Mouse (Mus musculus): Measurements from ENCODE around the gene Ttll12. TPM values are rescaled to one million over a fixed set of nuclear protein-coding genes. Genes with fewer than 3 reads are reported as not detected.

The Ttll12 gene
- polyA plus RNA-seq, 1 experiment from 2014 or later = 34.0 TPM

GRCm38 (mm10) chr15:83607115-83607802 lies 12.3 kb upstream of the Ttll12 start:
- 0 out of 2 replicates have a peak, but pooled peaks cover 6% of the 10 kb centered on the region for H3K4me1 ChIP-seq
- no peaks in the 10 kb centered on the region for H3K27me3 ChIP-seq
- WGBS = 38% methylated on average over 15 of the region's 15 CpGs
- H3K4me3 ChIP-seq = no peak overlapping the region
- H3K4me2 ChIP-seq = no peak overlapping the region
- H3K9me3 ChIP-seq = no peaks in the 10 kb centered on the region
- no peaks in the 10 kb centered on the region for H3K36me3 ChIP-seq
- H3K9ac ChIP-seq = no peak overlapping the region
- H3K27ac ChIP-seq = no peak overlapping the region
- 0 out of 2 replicates have a peak, but pooled peaks have one; percentile 13 for ATAC-seq (ENCODE audit: borderline replicate concordance, extremely low read depth, low FRiP score, low TSS enrichment)

- ATAC-seq (ENCODE audit: borderline replicate concordance, extremely low read depth, low FRiP score, low TSS enrichment) = no peak
These were observed 11.7 kb upstream of the Ttll12 start for GRCm38 (mm10) chr15:83606700-83607099.

DNA sequence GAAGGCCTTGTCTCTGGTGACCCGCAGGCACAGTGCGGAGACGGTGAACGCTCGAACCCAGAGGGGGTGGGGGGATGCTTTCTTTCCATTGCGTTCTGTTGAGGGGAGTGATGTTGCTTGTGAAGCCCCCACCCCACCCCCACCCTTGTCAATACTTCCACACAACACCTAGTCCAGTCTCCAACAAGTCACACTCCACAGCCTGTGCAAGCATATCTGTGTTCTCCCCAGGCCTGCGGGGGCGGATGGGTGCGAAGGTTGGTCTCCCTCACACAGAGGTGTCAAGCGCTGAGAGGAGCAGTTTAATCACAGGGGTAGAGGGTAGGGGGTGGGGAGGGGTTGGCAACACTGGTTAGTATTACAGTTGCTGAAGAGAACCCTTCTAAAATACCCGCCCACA lies 11.3 kb upstream of the Ttll12 start:
- Histone ChIP-seq H3K36me3 (no peaks in the 10 kb centered on the region), H3K27ac (no peak overlapping the region), H3K4me3 (no peak overlapping the region), H3K9ac (no peak overlapping the region), H3K9me3 (no peaks in the 10 kb centered on the region), H3K4me2 (no peak overlapping the region), H3K4me1 (0 out of 2 replicates have a peak, but pooled peaks cover 6% of the 10 kb centered on the region), H3K27me3 (no peaks in the 10 kb centered on the region)
- 74% methylated on average over 11 of the region's 11 CpGs for WGBS
- no peak for ATAC-seq (ENCODE audit: borderline replicate concordance, extremely low read depth, low FRiP score, low TSS enrichment)

More at GRCm38 (mm10) chr15:83606700-83607099, 11.7 kb upstream of the Ttll12 start:
- Histone ChIP-seq H3K27ac (no peak overlapping the region), H3K9ac (no peak overlapping the region), H3K27me3 (no peaks in the 10 kb centered on the region), H3K4me3 (no peak overlapping the region), H3K36me3 (no peaks in the 10 kb centered on the region), H3K4me2 (no peak overlapping the region), H3K4me1 (0 out of 2 replicates have a peak, but pooled peaks cover 6% of the 10 kb centered on the region), H3K9me3 (no peaks in the 10 kb centered on the region)
- 80% methylated on average over 8 of the region's 8 CpGs for WGBS

GRCm38 (mm10) chr15:83603426-83603825 lies 8.5 kb upstream of the Ttll12 start:
- no peak for ATAC-seq (ENCODE audit: borderline replicate concordance, extremely low read depth, low FRiP score, low TSS enrichment)
- H3K27ac ChIP-seq = no peak overlapping the region
- no peak overlapping the region for H3K4me2 ChIP-seq
- 93% methylated on average over 7 of the region's 7 CpGs for WGBS
- H3K9ac ChIP-seq = no peak overlapping the region
- no peak overlapping the region for H3K4me3 ChIP-seq
- no peaks in the 10 kb centered on the region for H3K27me3 ChIP-seq
- 0 out of 2 replicates have a peak, but pooled peaks cover 6% of the 10 kb centered on the region for H3K4me1 ChIP-seq
- H3K36me3 ChIP-seq = no peaks in the 10 kb centered on the region
- H3K9me3 ChIP-seq = no peaks in the 10 kb centered on the region

GRCm38 (mm10) chr15:83603046-83603396 lies 8.1 kb upstream of the Ttll12 start:
- H3K9ac ChIP-seq = no peak overlapping the region
- H3K9me3 ChIP-seq = no peaks in the 10 kb centered on the region
- no peaks in the 10 kb centered on the region for H3K36me3 ChIP-seq
- no peak overlapping the region for H3K4me3 ChIP-seq
- WGBS = 86% methylated on average over 1 of the region's 1 CpGs
- H3K27ac ChIP-seq = peak overlapping the region; percentile 64; the same call in 1 of the 2 replicates
- 0 out of 2 replicates have a peak, but pooled peaks cover 6% of the 10 kb centered on the region for H3K4me1 ChIP-seq
- ATAC-seq (ENCODE audit: borderline replicate concordance, extremely low read depth, low FRiP score, low TSS enrichment) = no peak
- no peak overlapping the region for H3K4me2 ChIP-seq
- no peaks in the 10 kb centered on the region for H3K27me3 ChIP-seq

- H3K36me3 ChIP-seq = no peaks in the 10 kb centered on the region
- H3K4me2 ChIP-seq = no peak overlapping the region
- H3K9ac ChIP-seq = no peak overlapping the region
- WGBS = 40% methylated on average over 12 of the region's 13 CpGs
- peak; percentile 46 for ATAC-seq (ENCODE audit: borderline replicate concordance, extremely low read depth, low FRiP score, low TSS enrichment)
- H3K4me1 ChIP-seq = 0 out of 2 replicates have a peak, but pooled peaks cover 6% of the 10 kb centered on the region
- H3K9me3 ChIP-seq = no peaks in the 10 kb centered on the region
- H3K4me3 ChIP-seq = no peak overlapping the region
- no peaks in the 10 kb centered on the region for H3K27me3 ChIP-seq
- H3K27ac ChIP-seq = peak overlapping the region; percentile 64; the same call in 1 of the 2 replicates
These were observed 7.6 kb upstream of the Ttll12 start for GRCm38 (mm10) chr15:83602372-83603045.

GRCm38 (mm10) chr15:83601185-83601584 lies 6.2 kb upstream of the Ttll12 start:
- Histone ChIP-seq H3K27ac (no peak overlapping the region), H3K4me2 (no peak overlapping the region), H3K36me3 (no peaks in the 10 kb centered on the region), H3K27me3 (no peaks in the 10 kb centered on the region), H3K4me1 (0 out of 2 replicates have a peak, but pooled peaks cover 6% of the 10 kb centered on the region), H3K9me3 (no peaks in the 10 kb centered on the region), H3K4me3 (no peak overlapping the region), H3K9ac (no peak overlapping the region)
- WGBS = 72% methylated on average over 4 of the region's 4 CpGs
- ATAC-seq (ENCODE audit: borderline replicate concordance, extremely low read depth, low FRiP score, low TSS enrichment) = no peak

- Histone ChIP-seq H3K27me3 (no peaks in the 10 kb centered on the region), H3K9me3 (no peaks in the 10 kb centered on the region), H3K4me3 (no peak overlapping the region), H3K4me1 (peaks cover 17% of the 10 kb centered on the region), H3K4me2 (no peak overlapping the region), H3K9ac (no peak overlapping the region), H3K27ac (no peak overlapping the region), H3K36me3 (no peaks in the 10 kb centered on the region)
- 84% methylated on average over 4 of the region's 4 CpGs for WGBS
- no peak for ATAC-seq (ENCODE audit: borderline replicate concordance, extremely low read depth, low FRiP score, low TSS enrichment)
These were observed 1.9 kb upstream of the Ttll12 start for GRCm38 (mm10) chr15:83596833-83597232.

DNA sequence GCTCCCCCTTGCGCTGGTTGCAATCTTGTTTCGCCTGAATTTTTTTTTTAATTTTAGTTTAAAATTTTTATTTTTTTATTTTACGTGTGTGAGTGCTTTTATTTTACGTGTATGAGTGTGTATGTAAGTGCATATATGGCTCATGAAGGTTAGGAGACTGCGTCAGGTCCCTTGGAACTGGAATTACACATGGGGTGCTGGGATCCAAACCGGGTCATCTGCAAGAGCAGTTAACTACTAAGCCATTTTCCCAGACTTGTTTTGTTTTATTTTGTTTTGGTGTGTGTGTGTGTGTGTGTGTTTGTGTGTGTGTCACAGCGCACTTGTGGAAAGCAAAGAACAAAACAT lies 381 bp upstream of the Ttll12 start:
- no peaks in the 10 kb centered on the region for H3K9me3 ChIP-seq
- H3K27ac ChIP-seq = no peak overlapping the region
- no peak for ATAC-seq (ENCODE audit: borderline replicate concordance, extremely low read depth, low FRiP score, low TSS enrichment)
- H3K36me3 ChIP-seq = no peaks in the 10 kb centered on the region
- H3K9ac ChIP-seq = peak overlapping the region; percentile 73
- H3K4me1 ChIP-seq = peaks cover 17% of the 10 kb centered on the region
- H3K4me2 ChIP-seq = peak overlapping the region; percentile 89
- no peaks in the 10 kb centered on the region for H3K27me3 ChIP-seq
- peak overlapping the region; percentile 83 for H3K4me3 ChIP-seq
- WGBS = 30% methylated on average over 7 of the region's 7 CpGs

GRCm38 (mm10) chr15:83593702-83594512 lies 1.1 kb downstream of the Ttll12 start:
- Histone ChIP-seq H3K9me3 (no peaks in the 10 kb centered on the region), H3K27ac (no peak overlapping the region), H3K4me2 (peak overlapping the region; percentile 89), H3K27me3 (no peaks in the 10 kb centered on the region), H3K4me1 (peaks cover 17% of the 10 kb centered on the region), H3K9ac (peak overlapping the region; percentile 73), H3K4me3 (peak overlapping the region; percentile 83), H3K36me3 (no peaks in the 10 kb centered on the region)
- ATAC-seq (ENCODE audit: borderline replicate concordance, extremely low read depth, low FRiP score, low TSS enrichment) = peak; percentile 33; the same call in 1 of the 2 replicates
- 8% methylated on average over 19 of the region's 19 CpGs for WGBS

DNA sequence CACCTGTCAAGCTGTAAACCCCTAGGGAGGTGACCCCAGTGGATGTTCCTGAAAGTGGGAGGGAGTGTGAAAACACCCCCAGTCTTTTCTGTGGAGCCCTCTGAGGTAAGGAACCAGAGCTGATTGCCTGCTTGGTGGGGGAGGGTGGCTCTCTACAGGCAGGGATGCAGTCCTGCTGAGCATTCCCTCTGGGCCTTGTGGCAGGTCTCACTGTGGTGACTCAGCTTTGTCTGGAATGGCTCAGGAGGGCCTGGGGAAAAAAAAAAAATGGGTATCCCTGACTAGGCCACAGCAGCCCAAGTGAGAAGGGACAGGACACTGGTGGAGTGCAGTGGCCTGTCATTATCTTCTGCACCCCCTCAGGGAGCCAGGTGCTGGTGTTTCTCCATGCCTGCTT lies 1.8 kb downstream of the Ttll12 start:
- Histone ChIP-seq H3K4me3 (peak overlapping the region; percentile 83), H3K4me1 (peaks cover 17% of the 10 kb centered on the region), H3K36me3 (peaks cover 4% of the 10 kb centered on the region), H3K27ac (no peak overlapping the region), H3K9me3 (no peaks in the 10 kb centered on the region), H3K27me3 (no peaks in the 10 kb centered on the region), H3K4me2 (peak overlapping the region; percentile 89; the same call in 1 of the 2 replicates), H3K9ac (no peak overlapping the region)
- no peak for ATAC-seq (ENCODE audit: borderline replicate concordance, extremely low read depth, low FRiP score, low TSS enrichment)

All from lung, embryonic 15.5 days (tissue).